Mouse (Mus musculus) gastrocnemius, postnatal 10 days (tissue): ENCODE results near the gene Arpp21. TPM values are rescaled to one million over a fixed set of nuclear protein-coding genes. Genes with fewer than 3 reads are reported as not detected.

Experiments
- DNase-seq: peaks from one replicate; pipeline ENCODE4 v3.0.0; 2021; ENCODE audit warnings: mixed read lengths
- total RNA-seq, 2 experiments: library from RNA; stranded (reverse); gene quantifications; 2 replicates each; pipeline ENCODE4 v1.2.3; 2021

Arpp21 gene
- total RNA-seq, 2 experiments from 2014 or later: 52.9 to 54.1 TPM

- no peak for DNase-seq
These were observed 58.2 kb downstream of the Arpp21 start for GRCm38 (mm10) chr9:112177569-112177968.

- no peak for DNase-seq
These were observed 59.4 kb downstream of the Arpp21 start for GRCm38 (mm10) chr9:112176317-112176716.

- no peak for DNase-seq
These were observed 61.1 kb downstream of the Arpp21 start for GRCm38 (mm10) chr9:112174407-112175357.

GRCm38 (mm10) chr9:112173778-112174177, 62.0 kb downstream of the Arpp21 start:
- no peak for DNase-seq

GRCm38 (mm10) chr9:112164677-112165076, 71.1 kb downstream of the Arpp21 start:
- no peak for DNase-seq

GRCm38 (mm10) chr9:112160981-112161380, 74.8 kb downstream of the Arpp21 start:
- DNase-seq: no peak

GRCm38 (mm10) chr9:112153972-112154371, 81.8 kb downstream of the Arpp21 start:
- DNase-seq: no peak

GRCm38 (mm10) chr9:112152762-112153161, 83.0 kb downstream of the Arpp21 start:
- DNase-seq: no peak

- no peak for DNase-seq
These were observed 84.6 kb downstream of the Arpp21 start for GRCm38 (mm10) chr9:112151177-112151576.

GRCm38 (mm10) chr9:112140658-112141057, 95.1 kb downstream of the Arpp21 start:
- no peak for DNase-seq

GRCm38 (mm10) chr9:112137820-112138219, 97.9 kb downstream of the Arpp21 start:
- DNase-seq: no peak

- DNase-seq: no peak
These were observed 104.9 kb downstream of the Arpp21 start for GRCm38 (mm10) chr9:112130812-112131211.

- DNase-seq: no peak
These were observed 111.1 kb downstream of the Arpp21 start for GRCm38 (mm10) chr9:112124667-112125066.

GRCm38 (mm10) chr9:112124184-112124583, 111.6 kb downstream of the Arpp21 start:
- DNase-seq: no peak

- DNase-seq: no peak
These were observed 112.3 kb downstream of the Arpp21 start for GRCm38 (mm10) chr9:112123421-112123828.

- DNase-seq: no peak
These were observed 116.2 kb downstream of the Arpp21 start for GRCm38 (mm10) chr9:112119535-112119934.

GRCm38 (mm10) chr9:112119106-112119433, 116.7 kb downstream of the Arpp21 start:
- DNase-seq: no peak

GRCm38 (mm10) chr9:112118411-112119105, 117.2 kb downstream of the Arpp21 start:
- DNase-seq: no peak

GRCm38 (mm10) chr9:112117632-112118410, 117.9 kb downstream of the Arpp21 start:
- DNase-seq: no peak

- no peak for DNase-seq
These were observed 124.1 kb downstream of the Arpp21 start for GRCm38 (mm10) chr9:112111610-112112009.

GRCm38 (mm10) chr9:112102852-112103192, 132.9 kb downstream of the Arpp21 start:
- DNase-seq: no peak

GRCm38 (mm10) chr9:112102155-112102851, 133.4 kb downstream of the Arpp21 start:
- DNase-seq: no peak
